Mouse (Mus musculus): ENCODE results near the gene Vps11. TPM values are rescaled to one million over a fixed set of nuclear protein-coding genes. Genes with fewer than 3 reads are reported as not detected.
A peak's percentile ranks its signal among the peaks of the same experiment; 100 is the strongest.
"Not testable (repeated sequence)": the region's sequence is repeated elsewhere in the genome, so short reads cannot be mapped to it uniquely, and the experiment has no call there.

The Vps11 gene
- total RNA-seq, 2 experiments from 2014 or later = 15.3 to 16.4 TPM

DNA sequence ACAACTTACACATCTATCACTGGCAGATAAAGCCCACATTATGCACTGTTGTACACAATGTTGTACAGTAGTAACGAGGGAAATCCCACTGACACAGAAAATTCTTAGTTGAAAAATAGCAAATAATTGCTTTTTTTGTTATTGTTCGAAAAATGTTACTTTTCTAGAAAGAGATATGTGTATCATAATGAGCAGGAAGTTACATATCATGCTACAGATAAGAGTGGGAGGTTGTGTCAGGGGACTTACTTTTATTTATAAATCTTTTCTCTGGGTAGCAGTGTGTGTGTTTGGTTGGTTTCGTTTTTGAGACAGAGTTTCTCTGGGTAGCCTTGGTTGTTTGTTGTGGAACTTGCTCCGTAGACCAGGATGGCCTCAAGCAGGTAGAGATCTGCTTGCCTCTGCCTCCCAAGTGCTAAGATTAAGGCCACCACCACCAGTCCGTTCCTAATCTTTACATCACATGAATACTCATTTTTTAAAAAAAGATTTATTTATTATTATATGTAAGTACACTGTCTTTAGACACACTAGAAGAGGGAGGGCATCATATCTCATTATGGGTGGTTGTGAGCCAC, 16.8 kb upstream of the Vps11 start:
- no peak for ATAC-seq (replicated peaks; ENCODE audit: low FRiP score, low TSS enrichment, poor library complexity, severe bottlenecking)

DNA sequence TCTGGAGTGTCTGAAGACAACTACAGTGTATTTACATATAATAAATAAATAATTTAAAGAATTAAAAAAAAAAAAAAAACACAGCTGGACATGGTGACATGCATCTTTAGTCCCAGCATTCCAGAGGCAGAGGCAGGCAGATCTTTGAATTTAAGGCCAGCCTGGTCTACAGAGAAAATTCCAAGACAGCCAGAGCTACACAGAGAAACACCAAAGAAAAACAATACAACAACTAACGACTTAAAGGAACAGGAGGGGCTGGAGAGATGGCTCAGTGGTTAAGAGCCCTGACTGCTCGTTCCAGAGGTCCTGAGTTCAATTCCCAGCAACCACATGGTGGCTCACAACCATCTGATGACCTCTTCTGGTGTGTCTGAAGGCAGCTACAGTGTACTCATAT, 15.9 kb upstream of the Vps11 start:
- ATAC-seq (replicated peaks; ENCODE audit: low FRiP score, low TSS enrichment, poor library complexity, severe bottlenecking) = not testable (repeated sequence)

- ATAC-seq (replicated peaks; ENCODE audit: low FRiP score, low TSS enrichment, poor library complexity, severe bottlenecking) = no peak
Measured at GRCm38 (mm10) chr9:44376141-44376540, 14.7 kb upstream of the Vps11 start.

GRCm38 (mm10) chr9:44373386-44373785, 11.9 kb upstream of the Vps11 start:
- ATAC-seq (replicated peaks; ENCODE audit: low FRiP score, low TSS enrichment, poor library complexity, severe bottlenecking) = no peak

DNA sequence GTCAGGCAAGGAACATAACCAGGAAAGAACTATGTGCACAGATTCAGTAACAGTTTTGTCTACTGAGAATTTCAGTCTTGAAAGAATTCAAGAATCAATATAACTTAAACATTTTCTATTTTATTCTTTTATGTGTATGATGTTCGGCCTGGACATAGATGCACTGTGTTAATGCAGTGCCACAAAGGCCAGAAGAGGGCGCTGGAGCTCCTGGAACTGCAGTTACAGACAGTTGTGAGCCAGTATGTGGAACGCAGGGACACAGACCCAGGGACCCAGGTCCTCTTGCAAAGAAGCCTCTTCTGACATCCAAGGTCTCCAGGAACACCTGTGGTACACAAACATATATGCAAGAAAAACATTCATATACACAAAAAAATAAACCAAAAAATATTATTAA, 3.0 kb upstream of the Vps11 start:
- no peak for ATAC-seq (replicated peaks; ENCODE audit: low FRiP score, low TSS enrichment, poor library complexity, severe bottlenecking)

DNA sequence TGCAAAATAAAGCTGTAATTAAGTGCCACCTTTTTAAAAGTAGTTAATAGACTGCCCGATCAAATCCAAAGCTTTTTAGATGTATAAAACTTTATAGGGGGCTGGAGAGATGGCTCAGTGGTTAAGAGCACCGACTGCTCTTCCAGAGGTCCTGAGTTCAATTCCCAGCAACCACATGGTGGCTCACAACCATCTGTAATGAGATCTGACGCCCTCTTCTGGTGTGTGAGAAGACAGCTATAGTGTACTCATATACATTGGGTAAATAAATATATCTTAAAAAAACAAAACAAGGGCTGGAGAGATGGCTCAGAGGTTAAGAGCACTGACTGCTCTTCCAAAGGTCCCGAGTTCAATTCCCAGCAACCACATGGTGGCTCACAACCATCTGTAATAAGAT, 461 bp upstream of the Vps11 start:
- not testable (repeated sequence) for ATAC-seq (replicated peaks; ENCODE audit: low FRiP score, low TSS enrichment, poor library complexity, severe bottlenecking)

DNA sequence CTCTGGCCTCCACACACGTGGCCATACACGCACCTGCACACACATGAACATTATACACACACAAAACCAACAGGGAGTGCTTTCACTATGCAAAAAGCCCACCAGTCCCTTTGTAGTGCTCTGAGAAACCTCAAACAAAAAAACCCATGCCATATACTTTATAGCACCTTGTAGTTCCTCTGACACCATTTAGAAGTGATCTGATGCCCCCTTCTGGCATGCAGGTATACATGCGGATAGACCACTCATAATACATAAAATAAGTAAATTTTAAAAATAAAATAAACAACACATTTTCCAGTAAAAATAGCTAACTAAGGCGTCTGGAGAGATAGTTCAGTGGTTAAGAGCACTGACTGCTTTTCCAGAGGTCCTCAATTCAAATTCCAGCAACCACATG, 4.3 kb downstream of the Vps11 start:
- ATAC-seq (replicated peaks; ENCODE audit: low FRiP score, low TSS enrichment, poor library complexity, severe bottlenecking) = 0 out of 2 replicates have a peak, but pooled peaks have one; percentile 38

- ATAC-seq (replicated peaks; ENCODE audit: low FRiP score, low TSS enrichment, poor library complexity, severe bottlenecking) = no peak
Measured at GRCm38 (mm10) chr9:44353142-44353541, 8.3 kb downstream of the Vps11 start.

- ATAC-seq (replicated peaks; ENCODE audit: low FRiP score, low TSS enrichment, poor library complexity, severe bottlenecking) = no peak
Measured at GRCm38 (mm10) chr9:44352337-44352736, 9.1 kb downstream of the Vps11 start.

DNA sequence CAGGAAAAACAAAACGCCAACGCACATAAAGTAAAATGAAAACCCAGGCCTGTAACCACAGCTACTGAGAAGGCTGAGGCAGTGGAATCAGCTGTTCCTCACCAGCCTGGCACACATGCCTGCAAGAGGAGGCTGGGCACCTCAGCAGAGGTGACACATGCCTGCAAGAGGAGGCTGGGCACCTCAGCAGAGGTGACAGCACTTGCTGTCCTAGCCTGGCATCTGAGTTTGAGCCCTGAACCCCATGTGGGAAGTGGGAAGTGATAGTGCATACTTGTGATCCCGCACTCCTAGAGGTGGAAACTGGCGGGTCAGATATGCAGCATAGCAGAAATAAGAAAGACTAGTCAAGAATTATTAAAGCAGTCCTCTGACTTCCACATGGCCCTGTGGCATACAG, 10.1 kb downstream of the Vps11 start:
- no peak for ATAC-seq (replicated peaks; ENCODE audit: low FRiP score, low TSS enrichment, poor library complexity, severe bottlenecking)

- ATAC-seq (replicated peaks; ENCODE audit: low FRiP score, low TSS enrichment, poor library complexity, severe bottlenecking) = no peak
Measured at GRCm38 (mm10) chr9:44348546-44348945, 12.9 kb downstream of the Vps11 start.

GRCm38 (mm10) chr9:44347621-44348020, 13.8 kb downstream of the Vps11 start:
- no peak for ATAC-seq (replicated peaks; ENCODE audit: low FRiP score, low TSS enrichment, poor library complexity, severe bottlenecking)

DNA sequence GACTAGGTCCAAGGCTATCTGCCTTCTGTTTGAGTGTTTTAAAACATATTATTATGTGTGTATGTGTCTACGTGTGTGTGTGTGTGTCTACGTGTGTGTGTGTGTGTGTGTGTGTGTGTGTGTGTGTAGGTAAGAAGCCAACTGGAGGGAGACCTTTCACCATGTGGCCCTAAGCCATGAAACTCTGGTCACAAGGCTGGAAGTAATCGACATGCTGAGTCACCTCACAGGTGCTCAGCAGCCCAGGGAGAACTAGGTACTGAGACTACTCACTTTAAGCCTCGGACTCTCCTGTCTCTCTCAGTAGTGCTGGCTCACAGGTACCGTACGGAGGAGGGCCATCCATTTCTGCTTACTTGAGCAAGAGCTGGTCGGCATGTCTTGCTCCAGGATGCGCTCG, 14.3 kb downstream of the Vps11 start:
- ATAC-seq (replicated peaks; ENCODE audit: low FRiP score, low TSS enrichment, poor library complexity, severe bottlenecking) = no peak

- no peak for ATAC-seq (replicated peaks; ENCODE audit: low FRiP score, low TSS enrichment, poor library complexity, severe bottlenecking)
Measured at GRCm38 (mm10) chr9:44345570-44346433, 15.7 kb downstream of the Vps11 start.

- peak; percentile 61 for ATAC-seq (replicated peaks; ENCODE audit: low FRiP score, low TSS enrichment, poor library complexity, severe bottlenecking)
Measured at GRCm38 (mm10) chr9:44343781-44344421, 17.6 kb downstream of the Vps11 start, which contains the start of gene Hmbs. TSS of gene Hmbs (minus strand) at chr9:44344228.

DNA sequence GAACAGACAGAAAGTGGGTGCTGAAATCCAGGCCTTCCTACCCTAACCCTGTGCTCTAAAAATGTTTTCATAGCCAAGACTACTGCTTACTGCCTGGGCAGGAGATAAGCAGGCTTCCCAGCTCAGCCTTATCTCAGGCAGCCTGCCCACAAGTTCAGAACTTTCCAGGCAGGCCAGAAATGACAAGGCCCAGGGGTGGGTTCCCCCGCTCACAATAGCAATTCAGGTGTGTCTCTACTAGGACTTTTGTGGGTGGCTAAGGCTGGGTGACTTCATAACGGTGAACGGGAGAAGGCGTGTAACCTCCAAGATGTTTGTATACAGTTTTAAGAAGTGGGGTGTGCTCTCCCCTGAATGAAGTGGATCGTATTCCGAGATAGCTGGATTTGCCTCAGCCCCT, 18.2 kb downstream of the Vps11 start:
- ATAC-seq (replicated peaks; ENCODE audit: low FRiP score, low TSS enrichment, poor library complexity, severe bottlenecking) = peak; percentile 80

DNA sequence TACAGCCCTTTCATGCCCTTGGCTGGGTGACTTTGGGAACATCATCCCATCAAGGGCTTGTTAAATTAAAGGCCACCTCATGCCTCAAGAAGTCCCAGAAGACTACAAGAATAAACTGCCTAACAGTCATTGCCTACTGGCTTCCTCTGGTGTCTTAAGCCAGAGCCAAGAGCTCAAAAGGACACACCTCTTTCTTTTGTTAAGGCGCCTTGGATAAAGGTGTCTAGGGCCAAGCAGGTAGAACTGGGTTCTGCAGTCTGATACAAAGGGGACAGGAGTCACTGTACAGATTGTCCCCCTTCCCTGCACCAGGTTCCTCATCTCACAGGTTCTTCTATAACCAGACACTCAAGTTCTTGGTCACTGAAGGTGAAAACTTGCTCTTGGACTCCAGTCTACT, 18.9 kb downstream of the Vps11 start:
- no peak for ATAC-seq (replicated peaks; ENCODE audit: low FRiP score, low TSS enrichment, poor library complexity, severe bottlenecking)

DNA sequence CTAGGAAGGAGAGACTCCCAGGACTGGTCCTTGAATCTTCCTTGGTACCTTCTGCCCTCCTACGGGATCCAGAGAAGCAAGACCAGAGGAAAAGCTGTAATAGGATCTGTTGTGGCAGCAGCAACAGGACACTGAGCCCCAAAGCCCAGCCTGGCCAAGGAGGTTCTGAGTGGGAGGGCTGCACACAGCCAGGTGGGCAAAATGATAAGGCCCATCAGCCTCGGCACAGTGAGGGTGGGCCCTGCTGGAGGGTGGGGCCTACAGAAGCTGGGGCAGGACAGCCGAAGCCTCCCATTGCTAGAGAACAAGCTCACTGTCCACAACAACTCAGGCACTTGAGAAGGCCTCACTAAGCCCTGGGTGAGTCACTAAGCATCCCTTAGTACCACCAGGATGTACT, 19.3 kb downstream of the Vps11 start:
- ATAC-seq (replicated peaks; ENCODE audit: low FRiP score, low TSS enrichment, poor library complexity, severe bottlenecking) = peak; percentile 69

DNA sequence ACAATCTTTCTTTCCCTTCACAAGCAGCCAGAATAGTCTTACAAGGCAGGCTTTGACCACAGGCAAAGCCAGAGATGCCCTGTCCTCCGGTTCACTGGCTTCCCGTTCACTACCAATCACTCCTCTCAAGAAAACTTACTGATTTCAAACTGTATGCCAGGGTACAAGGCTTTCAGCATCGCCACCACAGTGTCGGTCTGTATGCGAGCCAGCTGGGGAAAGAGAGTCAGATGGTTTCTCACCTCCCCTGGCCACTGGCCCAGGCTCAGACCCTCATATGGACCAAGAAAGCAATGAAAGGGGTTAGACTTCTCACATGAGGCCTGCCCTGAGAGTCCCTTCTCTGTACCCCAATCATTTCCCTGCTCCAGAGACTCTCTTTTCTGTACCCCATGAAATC, 20.0 kb downstream of the Vps11 start:
- no peak for ATAC-seq (replicated peaks; ENCODE audit: low FRiP score, low TSS enrichment, poor library complexity, severe bottlenecking)

GRCm38 (mm10) chr9:44338574-44338973, 22.9 kb downstream of the Vps11 start:
- no peak for ATAC-seq (replicated peaks; ENCODE audit: low FRiP score, low TSS enrichment, poor library complexity, severe bottlenecking)

Data from megakaryocyte-erythroid progenitor cell, adult 5-6 weeks (primary cell).